Mouse (Mus musculus) urinary bladder, adult 2 months (tissue): ENCODE results near the gene Tmem144. TPM values are rescaled to one million over a fixed set of nuclear protein-coding genes. Genes with fewer than 3 reads are reported as not detected.

Experiments
- DNase-seq: peaks from one replicate; pipeline ENCODE4 v3.0.0; 2022; ENCODE audit warnings: low spot score
- polyA plus RNA-seq: library from polyadenylated mRNA; depleted of rRNA; stranded (reverse); fragments of >200 nt; gene quantifications from 2 replicates; pipeline ENCODE4 v1.2.3, GENCODE M21; 2012

Gene Tmem144
- polyA plus RNA-seq, 1 experiment, result 0.32 TPM

- DNase-seq, result no peak
Measured at GRCm38 (mm10) chr3:79864824-79865223, 12.3 kb upstream of the Tmem144 start.

- no peak for DNase-seq
Measured at GRCm38 (mm10) chr3:79858221-79858620, 5.6 kb upstream of the Tmem144 start.

- DNase-seq, result no peak
Measured at GRCm38 (mm10) chr3:79857780-79858179, 5.2 kb upstream of the Tmem144 start.

GRCm38 (mm10) chr3:79852108-79852507 lies 465 bp downstream of the Tmem144 start:
- no peak for DNase-seq

- no peak for DNase-seq
Measured at GRCm38 (mm10) chr3:79850656-79851055, 1.9 kb downstream of the Tmem144 start.

- DNase-seq, result no peak
Measured at GRCm38 (mm10) chr3:79849621-79850020, 3.0 kb downstream of the Tmem144 start.

- no peak for DNase-seq
Measured at GRCm38 (mm10) chr3:79848841-79849240, 3.7 kb downstream of the Tmem144 start.

- DNase-seq, result no peak
Measured at GRCm38 (mm10) chr3:79846633-79847032, 5.9 kb downstream of the Tmem144 start.

GRCm38 (mm10) chr3:79843999-79844398 lies 8.6 kb downstream of the Tmem144 start:
- DNase-seq, result no peak

- DNase-seq, result peak; percentile 56
Measured at GRCm38 (mm10) chr3:79842616-79843016, 10.0 kb downstream of the Tmem144 start.

- DNase-seq, result no peak
Measured at GRCm38 (mm10) chr3:79842165-79842564, 10.4 kb downstream of the Tmem144 start.

- no peak for DNase-seq
Measured at GRCm38 (mm10) chr3:79841475-79841874, 11.1 kb downstream of the Tmem144 start.

- no peak for DNase-seq
Measured at GRCm38 (mm10) chr3:79838751-79839150, 13.8 kb downstream of the Tmem144 start.

- no peak for DNase-seq
Measured at GRCm38 (mm10) chr3:79829289-79829688, 23.3 kb downstream of the Tmem144 start.

GRCm38 (mm10) chr3:79825067-79825780 lies 27.3 kb downstream of the Tmem144 start:
- DNase-seq, result no peak

- no peak for DNase-seq
Measured at GRCm38 (mm10) chr3:79823176-79823575, 29.4 kb downstream of the Tmem144 start.

- no peak for DNase-seq
Measured at GRCm38 (mm10) chr3:79821131-79821530, 31.4 kb downstream of the Tmem144 start.

GRCm38 (mm10) chr3:79818202-79818995 lies 34.2 kb downstream of the Tmem144 start:
- DNase-seq, result no peak

GRCm38 (mm10) chr3:79816229-79816628 lies 36.3 kb downstream of the Tmem144 start:
- no peak for DNase-seq

GRCm38 (mm10) chr3:79813814-79814490 lies 38.6 kb downstream of the Tmem144 start:
- DNase-seq, result peak; percentile 53

GRCm38 (mm10) chr3:79812042-79812441 lies 40.5 kb downstream of the Tmem144 start:
- DNase-seq, result no peak

GRCm38 (mm10) chr3:79811632-79812031 lies 40.9 kb downstream of the Tmem144 start:
- no peak for DNase-seq

GRCm38 (mm10) chr3:79810563-79810962 lies 42.0 kb downstream of the Tmem144 start:
- DNase-seq, result no peak
